Mouse (Mus musculus) liver, adult 2 months (tissue): ENCODE measurements around the gene Mfsd6l.

Experiments
- CTCF ChIP-seq: fragments of 200-500 bp; IDR thresholded peaks from 2 replicates; pipeline ENCODE4 v1.5.1; 2011; ENCODE audit warnings: low read depth, low read length, control low read depth
- POLR2A ChIP-seq: fragments of 200-500 bp; IDR thresholded peaks from 2 replicates; pipeline ENCODE4 v1.6.1; 2011; ENCODE audit warnings: low read length, control low read depth; ENCODE audit not compliant: insufficient read depth; ENCODE audit errors: extremely low read depth

- TF ChIP-seq CTCF (no peak), POLR2A (no peak)
Observed at GRCm38 (mm10) chr11:68532773-68533172, 23.2 kb upstream of the Mfsd6l start.
